Mouse (Mus musculus) adrenal gland, adult (tissue): ENCODE measurements around the gene 2310034G01Rik.
A peak's percentile ranks its signal among the peaks of the same experiment; 100 is the strongest.

ENCODE experiments used
- DNase-seq, 2 experiments: peaks; one replicate each; pipeline ENCODE4 v3.0.0; 2022 to 2023; ENCODE audit warnings: low spot score in 1 of 2; ENCODE audit not compliant: inconsistent age in 2 of 2

The 2310034G01Rik gene

GRCm38 (mm10) chr19:46358381-46358780 is 8.3 kb upstream of the 2310034G01Rik start:
- no peak for DNase-seq

GRCm38 (mm10) chr19:46357344-46358280 is 7.5 kb upstream of the 2310034G01Rik start:
- DNase-seq = no peak

- DNase-seq = peak; percentile 93 to 95
Observed at GRCm38 (mm10) chr19:46356701-46357138, 6.6 kb upstream of the 2310034G01Rik start.

DNA sequence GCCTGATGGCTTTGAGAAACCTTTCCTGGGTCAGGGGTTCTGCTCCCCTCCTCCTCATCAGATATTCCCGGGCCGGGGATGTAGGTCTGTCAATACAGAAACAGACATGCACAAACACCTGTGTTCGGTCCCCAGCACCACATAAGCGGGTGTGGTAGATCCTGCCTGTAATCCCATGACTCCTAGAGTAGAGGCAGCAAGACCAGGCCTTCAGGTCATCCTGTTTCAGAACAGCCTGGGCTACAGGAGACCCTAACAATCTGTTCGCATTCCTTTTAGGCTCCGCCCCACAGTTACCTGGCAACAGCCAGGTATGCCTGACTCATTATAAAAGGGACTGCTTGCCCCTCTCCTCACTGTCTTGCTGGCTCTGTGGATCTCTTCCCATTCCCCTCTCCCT is 552 bp downstream of the 2310034G01Rik start:
- DNase-seq = no peak

DNA sequence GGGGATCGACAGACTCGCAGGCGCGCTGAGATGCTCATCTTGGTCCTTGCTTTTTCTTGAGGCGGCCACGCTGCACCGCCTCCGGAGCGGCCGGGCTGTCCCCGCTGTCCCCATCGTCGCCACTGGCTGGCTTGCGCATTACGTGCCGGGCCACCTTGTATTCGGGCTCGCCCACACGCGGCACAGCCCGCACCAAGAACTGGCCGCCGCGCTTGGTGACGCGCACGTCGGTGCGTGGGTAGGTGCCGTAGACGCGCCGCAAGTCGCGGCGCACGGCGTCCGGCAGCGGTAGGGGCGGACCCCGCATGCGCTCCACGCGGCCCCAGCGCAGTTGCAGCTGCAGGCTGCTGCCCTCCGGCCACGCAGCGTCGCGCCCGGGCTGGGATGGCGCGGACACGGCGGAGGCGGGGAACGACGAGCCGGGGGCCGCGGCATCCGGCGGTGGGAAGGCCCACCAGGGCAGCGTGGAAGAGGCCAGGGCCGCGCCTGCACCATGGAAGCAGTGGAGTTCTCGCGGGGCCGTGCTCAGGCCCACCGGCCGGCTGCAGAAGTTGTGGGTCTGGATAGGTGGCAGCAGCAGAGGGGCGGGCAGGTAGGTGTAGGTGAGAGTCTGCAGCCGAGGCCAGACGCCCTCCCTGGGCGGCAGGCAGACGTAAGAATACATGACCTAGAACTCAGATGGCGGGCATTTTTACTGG is 1.2 kb downstream of the 2310034G01Rik start:
- DNase-seq = peak; percentile 88 to 94

DNA sequence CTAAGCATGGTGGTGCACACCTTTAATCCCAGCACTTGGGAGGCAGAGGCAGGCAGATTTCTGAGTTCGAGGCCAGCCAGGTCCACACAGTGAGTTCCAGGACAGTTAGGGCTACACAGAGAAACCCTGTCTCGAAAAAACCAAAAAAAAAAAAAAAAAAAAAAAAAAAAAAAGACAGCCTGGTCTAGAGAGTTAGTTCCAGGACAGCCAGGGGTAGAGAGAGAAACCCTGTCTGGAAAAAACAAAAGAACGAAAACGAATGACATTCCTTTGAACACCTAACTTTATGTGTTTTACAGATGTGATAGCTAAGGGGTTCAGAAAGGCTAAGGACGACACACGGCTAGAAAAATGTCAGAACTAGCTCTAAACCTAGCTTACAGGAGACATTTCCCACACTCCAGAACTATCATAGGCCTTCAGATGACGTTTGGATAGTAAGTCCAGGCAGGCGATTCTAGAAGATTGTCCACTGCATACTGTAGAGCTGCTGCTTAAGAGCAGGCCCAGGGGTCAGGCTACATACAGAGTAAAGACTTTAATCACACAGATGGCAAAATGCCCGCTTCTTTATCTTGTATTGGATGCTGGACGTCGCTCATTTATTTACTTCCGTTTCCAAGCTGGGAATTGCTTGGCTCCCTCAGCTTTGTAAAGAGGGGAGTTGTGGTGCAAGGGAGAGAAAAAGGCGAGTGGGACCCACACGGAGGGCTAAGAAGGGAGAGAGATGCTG is 2.0 kb downstream of the 2310034G01Rik start:
- DNase-seq = no peak

DNA sequence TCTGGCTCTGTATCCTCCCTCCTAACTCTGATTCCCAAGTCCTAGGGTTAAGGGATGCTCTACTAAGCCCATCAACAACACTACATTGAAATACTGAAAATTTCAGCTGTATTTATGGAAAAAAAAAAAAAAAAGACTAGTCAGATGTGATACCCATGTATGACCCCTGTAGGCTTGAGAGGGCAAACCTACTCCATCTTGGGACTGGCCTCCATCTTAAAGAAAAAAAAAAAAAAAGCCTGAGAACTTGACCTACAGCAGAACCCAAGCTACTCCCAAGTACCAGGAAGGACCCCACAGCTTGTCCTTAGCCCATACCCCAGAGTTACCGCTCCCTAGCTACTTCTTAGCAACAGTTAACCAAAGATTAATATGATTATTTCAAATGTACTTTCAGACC is 3.0 kb downstream of the 2310034G01Rik start:
- no peak for DNase-seq

DNA sequence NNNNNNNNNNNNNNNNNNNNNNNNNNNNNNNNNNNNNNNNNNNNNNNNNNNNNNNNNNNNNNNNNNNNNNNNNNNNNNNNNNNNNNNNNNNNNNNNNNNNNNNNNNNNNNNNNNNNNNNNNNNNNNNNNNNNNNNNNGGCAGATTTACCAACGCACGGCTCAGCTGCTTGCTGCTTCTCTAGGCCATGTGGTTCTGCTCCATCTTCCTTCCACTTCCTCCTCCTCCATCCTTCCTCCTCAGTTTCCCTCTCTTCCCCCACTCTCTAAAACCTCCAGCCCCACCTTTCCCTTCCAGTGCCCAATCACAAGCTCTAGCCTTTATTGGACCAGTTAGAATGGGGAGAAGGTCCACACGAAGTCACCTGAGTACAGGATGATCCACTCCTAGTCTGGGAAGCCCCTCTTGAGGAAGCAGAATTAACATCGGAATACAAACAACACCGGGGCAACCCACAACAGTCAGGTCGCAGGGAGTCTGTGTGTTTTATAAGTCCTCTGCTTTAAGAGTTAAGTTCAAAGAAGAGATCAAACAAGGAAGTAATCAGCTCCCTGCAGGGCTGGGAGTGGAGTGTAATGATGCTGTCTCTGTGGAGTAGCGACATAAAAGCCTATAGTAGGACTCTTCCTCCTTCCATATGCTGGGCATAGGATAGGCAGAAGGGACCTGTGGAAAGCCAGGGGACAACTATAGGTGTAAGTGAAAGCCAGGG is 5.2 kb downstream of the 2310034G01Rik start:
- DNase-seq = no peak

- DNase-seq = peak in 1 of 2 experiments; percentile 70
Observed at GRCm38 (mm10) chr19:46339287-46339971, 10.7 kb downstream of the 2310034G01Rik start.

GRCm38 (mm10) chr19:46338942-46339286 is 11.2 kb downstream of the 2310034G01Rik start:
- no peak for DNase-seq

DNA sequence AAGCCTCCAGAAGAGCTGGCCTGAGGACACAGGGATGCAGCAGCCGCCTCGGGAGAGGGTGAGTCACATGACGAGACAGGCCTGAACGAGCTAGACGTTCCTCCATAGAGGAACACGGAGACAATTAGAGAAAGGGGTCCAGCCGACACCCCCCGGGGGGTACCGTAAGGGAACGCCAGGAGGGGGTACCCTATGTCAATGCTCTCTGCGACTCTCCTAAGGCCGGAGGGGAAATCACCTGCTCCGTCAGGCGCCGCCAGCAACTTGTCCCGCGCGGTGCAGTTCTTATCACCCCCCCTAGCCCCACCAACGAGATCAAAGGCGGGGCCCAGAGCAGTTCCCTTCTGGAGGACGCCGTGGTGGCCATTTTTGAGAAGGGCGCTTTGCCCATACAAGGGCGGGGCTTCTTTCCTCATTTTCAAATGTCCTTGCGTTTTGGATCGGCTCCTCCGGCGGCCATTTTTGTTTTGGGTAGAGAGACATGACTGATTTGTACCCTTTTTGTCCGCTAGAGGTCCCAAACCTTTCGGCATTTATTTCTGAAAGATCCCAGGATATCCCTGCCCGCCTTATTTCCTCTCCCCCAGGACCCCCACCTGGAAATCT is 11.7 kb downstream of the 2310034G01Rik start, which contains the start of gene Cuedc2:
TSS of gene Cuedc2 (minus strand) at position 372 of the 606 bp plus-strand sequence.
- peak; percentile 97 to 100 for DNase-seq

DNA sequence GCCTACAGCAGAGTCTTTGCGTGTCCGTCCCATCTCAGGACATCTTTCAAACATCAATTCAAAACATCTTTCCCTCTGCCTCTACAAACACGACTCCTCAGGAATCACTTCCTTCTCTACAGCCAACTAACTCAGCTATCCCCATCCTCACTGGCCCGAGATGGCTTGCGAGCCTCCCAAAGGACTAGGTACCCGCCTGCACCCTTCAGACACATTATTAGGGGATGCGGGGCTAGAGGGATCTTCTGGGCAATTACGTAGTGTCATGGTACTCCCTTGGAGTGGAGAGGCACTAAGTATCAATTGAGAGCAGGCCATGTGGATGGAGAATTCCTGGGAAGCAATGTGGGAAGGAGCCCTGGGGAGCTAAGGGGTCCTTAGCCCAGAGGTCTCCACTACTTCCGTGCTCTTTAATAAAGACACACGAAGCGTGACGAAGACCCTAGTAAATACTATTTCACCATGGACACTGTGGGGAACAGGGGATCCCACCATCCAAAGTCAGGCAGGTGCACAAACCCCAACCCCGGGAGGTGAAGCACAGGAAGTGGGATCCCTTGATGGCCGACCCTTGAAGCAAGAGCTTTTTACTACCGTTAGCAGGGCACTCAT is 12.3 kb downstream of the 2310034G01Rik start:
- DNase-seq = no peak

DNA sequence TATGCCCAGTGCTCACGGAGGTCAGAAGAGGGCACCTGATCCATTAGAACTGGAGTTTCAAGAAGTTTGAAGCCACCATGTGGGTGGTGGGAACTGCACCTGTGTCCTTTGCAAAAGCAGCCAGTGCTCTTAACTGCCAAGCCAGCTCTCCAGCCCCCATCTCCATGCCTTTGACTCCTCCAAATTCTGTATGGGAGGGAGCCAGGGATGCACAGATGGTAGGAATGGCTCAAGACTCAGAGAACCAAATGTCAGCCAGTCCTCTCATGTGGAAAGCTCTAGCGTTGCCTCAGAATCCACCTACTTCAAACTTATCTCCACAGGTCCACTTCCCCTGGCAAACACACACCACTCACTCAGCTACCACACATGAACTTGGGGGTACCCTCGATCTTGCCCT is 16.2 kb downstream of the 2310034G01Rik start:
- no peak for DNase-seq

DNA sequence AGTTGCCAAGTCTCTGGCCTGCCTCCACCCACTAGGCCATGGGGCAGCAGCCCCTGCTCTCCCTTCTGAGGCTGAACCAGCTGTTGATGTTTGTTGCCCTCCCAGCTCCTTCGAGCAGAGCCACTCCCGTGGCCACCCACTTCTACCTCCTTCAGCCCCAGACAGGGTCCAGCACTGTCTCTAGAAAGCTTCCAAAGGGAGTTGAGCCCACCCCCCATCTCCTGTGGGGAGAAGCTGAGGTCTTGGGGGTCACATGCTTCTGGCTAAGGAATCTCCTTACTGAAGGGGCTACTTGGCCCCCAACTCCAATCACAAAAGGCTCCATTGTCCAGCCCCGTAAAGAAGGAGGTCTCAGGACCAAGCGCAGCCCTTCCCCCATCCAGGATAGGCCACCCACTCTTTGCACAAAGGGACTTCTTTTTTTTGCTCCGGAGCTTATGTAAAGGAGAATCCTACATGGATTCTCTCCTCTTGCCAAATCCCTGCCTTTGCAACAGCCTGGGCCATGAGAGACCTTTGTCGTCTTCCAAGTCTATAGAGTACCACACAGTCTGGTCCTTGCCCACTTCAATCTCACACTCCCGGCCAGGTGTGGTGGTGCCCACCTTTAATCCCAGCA is 17.3 kb downstream of the 2310034G01Rik start:
- no peak for DNase-seq

GRCm38 (mm10) chr19:46331936-46332335 is 18.2 kb downstream of the 2310034G01Rik start:
- DNase-seq = no peak

- no peak for DNase-seq
Observed at GRCm38 (mm10) chr19:46331326-46331725, 18.8 kb downstream of the 2310034G01Rik start.

GRCm38 (mm10) chr19:46330696-46331095 is 19.4 kb downstream of the 2310034G01Rik start:
- no peak for DNase-seq

- peak; percentile 88 to 94 for DNase-seq
Observed at GRCm38 (mm10) chr19:46329951-46330350, 20.2 kb downstream of the 2310034G01Rik start.
